Mouse (Mus musculus): ENCODE data around the gene Fanci. TPM values are rescaled to one million over a fixed set of nuclear protein-coding genes. Genes with fewer than 3 reads are reported as not detected.

Gene Fanci
- polyA plus RNA-seq, 1 experiment from 2014 or later = 25.5 TPM

Other genes with a start within 250 kb of the Fanci start
- 82.4 and 86.6 TPM in 2 replicates for gene Mfge8, start 242.9 kb upstream of the Fanci start, polyA plus RNA-seq (2016; fragmentation: Nextera tagmentation; extraction: Ambion mirVana)
- gene Abhd2, start 118.7 kb upstream of the Fanci start, polyA plus RNA-seq (2016; fragmentation: Nextera tagmentation; extraction: Ambion mirVana) = 7.6 and 8.6 TPM in 2 replicates
- gene Rlbp1, start 4.9 kb upstream of the Fanci start, polyA plus RNA-seq (2016; fragmentation: Nextera tagmentation; extraction: Ambion mirVana) = 1.2 and 1.8 TPM in 2 replicates
- gene Polg, start 74.4 kb downstream of the Fanci start, polyA plus RNA-seq (2016; fragmentation: Nextera tagmentation; extraction: Ambion mirVana) = 42.1 and 46.4 TPM in 2 replicates
- gene Rhcg, start 225.7 kb downstream of the Fanci start, polyA plus RNA-seq (2016; fragmentation: Nextera tagmentation; extraction: Ambion mirVana) = 2.4 and 3.3 TPM in 2 replicates

Measured in forebrain, embryonic 10.5 days (tissue).